Mouse (Mus musculus): ENCODE results near the gene Ubash3b. TPM values are rescaled to one million over a fixed set of nuclear protein-coding genes. Genes with fewer than 3 reads are reported as not detected.

The Ubash3b gene
- polyA plus RNA-seq, 1 experiment: 3.2 TPM

DNA sequence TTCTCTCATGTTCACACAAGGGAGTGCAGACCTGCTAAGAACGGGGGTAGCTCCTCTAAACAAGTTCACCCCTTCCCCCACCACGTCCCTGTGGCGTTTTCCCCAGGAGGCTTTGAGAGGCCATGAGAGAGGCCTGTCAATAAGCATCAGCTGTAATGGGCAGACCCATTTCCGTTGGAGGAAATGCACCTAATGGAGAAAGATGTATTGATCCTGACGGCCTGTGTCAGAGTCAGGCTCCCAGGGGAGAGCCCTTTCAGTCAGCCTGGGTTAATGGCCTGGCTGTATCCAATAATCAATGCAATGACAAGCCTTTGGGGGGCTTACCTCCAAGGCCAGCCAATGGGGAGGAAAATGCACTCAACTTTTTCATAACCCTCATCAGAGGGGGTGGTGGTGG, 100.1 kb downstream of the Ubash3b start:
- no peaks in the 10 kb centered on the region for H3K79me3 ChIP-seq (ENCODE audit: low read depth)
- no peak for TF ChIP-seq CTCF (IDR thresholded peaks at IDR 0.05; ENCODE audit: control insufficient read depth, insufficient read depth, insufficient read length)
- TF ChIP-seq USF1 (IDR thresholded peaks at IDR 0.05; ENCODE audit: low read depth): no peak
- no peak for TF ChIP-seq CEBPB (IDR thresholded peaks at IDR 0.05; ENCODE audit: low read depth)
- no peak for TF ChIP-seq MAX (IDR thresholded peaks at IDR 0.05)
- no peak for TF ChIP-seq FOSL1 (IDR thresholded peaks at IDR 0.05; ENCODE audit: insufficient read depth, low read length, poor library complexity, severe bottlenecking)
- no peak for TF ChIP-seq MYOD1 (IDR thresholded peaks at IDR 0.05; ENCODE audit: control insufficient read depth, insufficient read length, low read depth)
- TF ChIP-seq MYOG (IDR thresholded peaks at IDR 0.05; ENCODE audit: control insufficient read depth, extremely low read depth, insufficient read length): no peak
- H3K27me3 ChIP-seq (ENCODE audit: control insufficient read depth, insufficient read depth, insufficient read length): no peaks in the 10 kb centered on the region
- H3K36me3 ChIP-seq (ENCODE audit: control insufficient read depth, insufficient read depth): no peaks in the 10 kb centered on the region
- no peak overlapping the region for H3ac ChIP-seq (ENCODE audit: control insufficient read depth, insufficient read length, low read depth)
- H3K4me3 ChIP-seq (ENCODE audit: insufficient read depth, poor library complexity, severe bottlenecking): no peak overlapping the region
- no peaks in the 10 kb centered on the region for H3K79me2 ChIP-seq (ENCODE audit: control insufficient read depth, insufficient read depth)

DNA sequence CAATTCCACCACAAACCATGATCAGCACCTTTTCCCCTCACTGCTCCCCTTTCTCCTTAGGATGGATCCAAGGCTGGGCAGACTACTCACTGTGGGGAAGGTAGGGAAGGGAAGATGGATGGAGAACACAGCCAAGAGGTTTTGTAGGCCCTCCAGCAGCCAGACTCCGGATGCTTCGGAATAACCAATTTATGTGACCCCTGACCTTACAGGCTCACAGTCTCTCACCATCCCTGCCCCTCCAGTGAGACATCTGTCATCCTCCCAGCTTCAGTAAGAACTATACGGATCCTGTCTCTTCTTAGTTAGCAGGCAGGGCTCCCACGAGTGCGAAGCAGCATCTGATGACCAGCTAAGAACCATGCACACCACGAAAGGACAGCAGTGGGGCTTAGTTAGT, 100.9 kb downstream of the Ubash3b start:
- Histone ChIP-seq H3K27me3 (ENCODE audit: control insufficient read depth, insufficient read depth, insufficient read length) (no peaks in the 10 kb centered on the region), H3K36me3 (ENCODE audit: control insufficient read depth, insufficient read depth) (no peaks in the 10 kb centered on the region), H3K4me3 (ENCODE audit: insufficient read depth, poor library complexity, severe bottlenecking) (no peak overlapping the region), H3K79me3 (ENCODE audit: low read depth) (no peaks in the 10 kb centered on the region), H3K79me2 (ENCODE audit: control insufficient read depth, insufficient read depth) (no peaks in the 10 kb centered on the region), H3ac (ENCODE audit: control insufficient read depth, insufficient read length, low read depth) (no peak overlapping the region)
- TF ChIP-seq CTCF (IDR thresholded peaks at IDR 0.05; ENCODE audit: control insufficient read depth, insufficient read depth, insufficient read length): no peak
- TF ChIP-seq MYOG (IDR thresholded peaks at IDR 0.05; ENCODE audit: control insufficient read depth, extremely low read depth, insufficient read length): no peak
- no peak for TF ChIP-seq FOSL1 (IDR thresholded peaks at IDR 0.05; ENCODE audit: insufficient read depth, low read length, poor library complexity, severe bottlenecking)
- TF ChIP-seq CEBPB (IDR thresholded peaks at IDR 0.05; ENCODE audit: low read depth): no peak
- TF ChIP-seq USF1 (IDR thresholded peaks at IDR 0.05; ENCODE audit: low read depth): no peak
- no peak for TF ChIP-seq MYOD1 (IDR thresholded peaks at IDR 0.05; ENCODE audit: control insufficient read depth, insufficient read length, low read depth)
- TF ChIP-seq MAX (IDR thresholded peaks at IDR 0.05): no peak

GRCm38 (mm10) chr9:41058765-41059535, 102.5 kb downstream of the Ubash3b start:
- no peaks in the 10 kb centered on the region for H3K79me2 ChIP-seq (ENCODE audit: control insufficient read depth, insufficient read depth)
- H3K79me3 ChIP-seq (ENCODE audit: low read depth): no peaks in the 10 kb centered on the region
- no peaks in the 10 kb centered on the region for H3K27me3 ChIP-seq (ENCODE audit: control insufficient read depth, insufficient read depth, insufficient read length)
- no peak overlapping the region for H3K4me3 ChIP-seq (ENCODE audit: insufficient read depth, poor library complexity, severe bottlenecking)
- no peak for TF ChIP-seq MYOG (IDR thresholded peaks at IDR 0.05; ENCODE audit: control insufficient read depth, extremely low read depth, insufficient read length)
- TF ChIP-seq FOSL1 (IDR thresholded peaks at IDR 0.05; ENCODE audit: insufficient read depth, low read length, poor library complexity, severe bottlenecking): no peak
- no peak for TF ChIP-seq MYOD1 (IDR thresholded peaks at IDR 0.05; ENCODE audit: control insufficient read depth, insufficient read length, low read depth)
- TF ChIP-seq CEBPB (IDR thresholded peaks at IDR 0.05; ENCODE audit: low read depth): no peak
- no peak for TF ChIP-seq MAX (IDR thresholded peaks at IDR 0.05)
- TF ChIP-seq CTCF (IDR thresholded peaks at IDR 0.05; ENCODE audit: control insufficient read depth, insufficient read depth, insufficient read length): no peak
- TF ChIP-seq USF1 (IDR thresholded peaks at IDR 0.05; ENCODE audit: low read depth): no peak
- no peaks in the 10 kb centered on the region for H3K36me3 ChIP-seq (ENCODE audit: control insufficient read depth, insufficient read depth)
- no peak overlapping the region for H3ac ChIP-seq (ENCODE audit: control insufficient read depth, insufficient read length, low read depth)

- H3ac ChIP-seq (ENCODE audit: control insufficient read depth, insufficient read length, low read depth): no peak overlapping the region
- no peaks in the 10 kb centered on the region for H3K36me3 ChIP-seq (ENCODE audit: control insufficient read depth, insufficient read depth)
- H3K79me3 ChIP-seq (ENCODE audit: low read depth): no peaks in the 10 kb centered on the region
- no peak overlapping the region for H3K4me3 ChIP-seq (ENCODE audit: insufficient read depth, poor library complexity, severe bottlenecking)
- H3K27me3 ChIP-seq (ENCODE audit: control insufficient read depth, insufficient read depth, insufficient read length): no peaks in the 10 kb centered on the region
- no peaks in the 10 kb centered on the region for H3K79me2 ChIP-seq (ENCODE audit: control insufficient read depth, insufficient read depth)
- TF ChIP-seq USF1 (IDR thresholded peaks at IDR 0.05; ENCODE audit: low read depth) (no peak), CTCF (IDR thresholded peaks at IDR 0.05; ENCODE audit: control insufficient read depth, insufficient read depth, insufficient read length) (no peak), MYOD1 (IDR thresholded peaks at IDR 0.05; ENCODE audit: control insufficient read depth, insufficient read length, low read depth) (no peak), MAX (IDR thresholded peaks at IDR 0.05) (no peak), CEBPB (IDR thresholded peaks at IDR 0.05; ENCODE audit: low read depth) (no peak), FOSL1 (IDR thresholded peaks at IDR 0.05; ENCODE audit: insufficient read depth, low read length, poor library complexity, severe bottlenecking) (no peak), MYOG (IDR thresholded peaks at IDR 0.05; ENCODE audit: control insufficient read depth, extremely low read depth, insufficient read length) (no peak)
Measured at GRCm38 (mm10) chr9:41054166-41054565, 107.3 kb downstream of the Ubash3b start.

DNA sequence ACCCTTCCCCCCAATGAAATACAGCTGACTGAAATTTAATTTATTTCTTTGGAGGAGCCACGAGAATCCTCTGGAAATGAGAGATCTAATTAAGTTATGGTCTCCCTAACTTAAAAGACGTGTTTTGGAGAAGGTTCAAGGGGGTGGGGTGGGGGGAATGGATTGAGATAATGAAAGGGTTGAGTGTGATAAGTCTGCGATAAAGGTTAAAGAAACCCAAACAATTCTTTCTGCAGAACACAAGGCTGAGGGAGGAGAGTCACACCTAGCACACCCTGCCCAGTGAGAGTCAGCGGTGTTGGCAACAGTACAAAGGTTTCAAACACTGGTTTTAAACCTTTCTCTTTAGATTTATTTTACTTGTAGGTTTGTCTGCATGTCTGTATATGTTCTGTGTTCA, 108.0 kb downstream of the Ubash3b start:
- H3K36me3 ChIP-seq (ENCODE audit: control insufficient read depth, insufficient read depth): no peaks in the 10 kb centered on the region
- no peak overlapping the region for H3ac ChIP-seq (ENCODE audit: control insufficient read depth, insufficient read length, low read depth)
- no peaks in the 10 kb centered on the region for H3K79me3 ChIP-seq (ENCODE audit: low read depth)
- no peak for TF ChIP-seq FOSL1 (IDR thresholded peaks at IDR 0.05; ENCODE audit: insufficient read depth, low read length, poor library complexity, severe bottlenecking)
- no peak overlapping the region for H3K4me3 ChIP-seq (ENCODE audit: insufficient read depth, poor library complexity, severe bottlenecking)
- H3K27me3 ChIP-seq (ENCODE audit: control insufficient read depth, insufficient read depth, insufficient read length): no peaks in the 10 kb centered on the region
- no peaks in the 10 kb centered on the region for H3K79me2 ChIP-seq (ENCODE audit: control insufficient read depth, insufficient read depth)
